Mouse (Mus musculus) neural tube, embryonic 13.5 days (tissue): Measurements from ENCODE around the gene Dlx2. TPM values are rescaled to one million over a fixed set of nuclear protein-coding genes. Genes with fewer than 3 reads are reported as not detected.

Source experiments
- ATAC-seq: fragments of 200-750 bp; cut with Nextera tagmentation; 2 replicates; pipeline ENCODE4 v1.8.0; 2017; ENCODE audit warnings: low read depth, mild to moderate bottlenecking, moderate TSS enrichment, moderate library complexity
- H3K27ac ChIP-seq: fragments of 300-500 bp; sonication (generic); replicated peaks from 2 replicates; pipeline ENCODE4 v1.5.1; 2015; ENCODE audit warnings: moderate library complexity, mild to moderate bottlenecking, inconsistent platforms
- H3K27me3 ChIP-seq: fragments of 300-500 bp; sonication (generic); 2 replicates; pipeline ENCODE4 v1.6.1; 2015; ENCODE audit warnings: mild to moderate bottlenecking, inconsistent platforms
- H3K36me3 ChIP-seq: fragments of 300-500 bp; sonication (generic); 2 replicates; pipeline ENCODE4 v1.6.1; 2015; ENCODE audit warnings: mild to moderate bottlenecking, inconsistent platforms
- H3K4me1 ChIP-seq: fragments of 300-500 bp; sonication (generic); replicated peaks from 2 replicates; pipeline ENCODE4 v1.6.1; 2015; ENCODE audit warnings: inconsistent platforms
- H3K4me2 ChIP-seq: fragments of 300-500 bp; sonication (generic); 2 replicates; pipeline ENCODE4 v1.6.1; 2015; ENCODE audit warnings: inconsistent platforms, mild to moderate bottlenecking, moderate library complexity
- H3K4me3 ChIP-seq: fragments of 300-500 bp; sonication (generic); 2 replicates; pipeline ENCODE4 v1.5.1; 2015; ENCODE audit warnings: mild to moderate bottlenecking, inconsistent platforms
- H3K9ac ChIP-seq: fragments of 300-500 bp; sonication (generic); 2 replicates; pipeline ENCODE4 v1.6.1; 2015; ENCODE audit warnings: moderate library complexity, mild to moderate bottlenecking, inconsistent platforms
- H3K9me3 ChIP-seq: fragments of 300-500 bp; sonication (generic); 2 replicates; pipeline ENCODE4 v1.6.1; 2016; ENCODE audit warnings: inconsistent platforms
- WGBS: fragments of 180-500 bp; shearing (Covaris S2); methylation state at CpG from one replicate; pipeline ENCODE4 v1.1.7; 2015; 5-methylcytosine and 5-hydroxymethylcytosine counted together
- polyA plus RNA-seq: library from polyadenylated mRNA; unstranded; fragments of >200 nt; fragmentation: Nextera tagmentation; extraction: Ambion mirVana; gene quantifications from 2 replicates; pipeline ENCODE4 v1.2.1, GENCODE M21; 2015

The Dlx2 gene
- polyA plus RNA-seq, 1 experiment from 2014 or later: 0.22 TPM

DNA sequence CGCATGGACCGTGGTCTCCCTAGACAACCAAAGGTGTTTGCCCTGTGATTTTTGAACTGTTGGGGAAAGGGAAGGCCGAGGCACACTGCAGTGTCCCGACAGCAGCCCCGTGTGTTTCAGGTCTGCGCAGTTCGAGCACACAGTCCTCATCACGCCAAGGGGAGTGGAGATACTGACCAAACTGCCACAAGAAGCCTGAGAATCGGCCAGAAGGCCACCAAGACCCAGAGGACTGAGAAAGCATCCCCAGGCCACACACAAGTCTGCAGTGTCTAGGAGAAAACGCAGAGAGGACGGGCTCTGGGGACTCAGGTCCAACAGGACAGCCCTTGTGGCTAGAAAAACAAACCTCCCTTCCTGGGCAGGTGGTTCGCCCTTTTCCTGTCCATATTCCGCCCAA is 21.8 kb downstream of the Dlx2 start:
- Histone ChIP-seq H3K4me1 (peaks cover 13% of the 10 kb centered on the region), H3K9ac (no peak overlapping the region), H3K36me3 (no peaks in the 10 kb centered on the region), H3K4me2 (no peak overlapping the region), H3K4me3 (no peak overlapping the region), H3K9me3 (no peaks in the 10 kb centered on the region), H3K27me3 (peaks cover 98% of the 10 kb centered on the region), H3K27ac (no peak overlapping the region)
- 27% methylated on average over 13 of the region's 13 CpGs for WGBS
- ATAC-seq: no peak

DNA sequence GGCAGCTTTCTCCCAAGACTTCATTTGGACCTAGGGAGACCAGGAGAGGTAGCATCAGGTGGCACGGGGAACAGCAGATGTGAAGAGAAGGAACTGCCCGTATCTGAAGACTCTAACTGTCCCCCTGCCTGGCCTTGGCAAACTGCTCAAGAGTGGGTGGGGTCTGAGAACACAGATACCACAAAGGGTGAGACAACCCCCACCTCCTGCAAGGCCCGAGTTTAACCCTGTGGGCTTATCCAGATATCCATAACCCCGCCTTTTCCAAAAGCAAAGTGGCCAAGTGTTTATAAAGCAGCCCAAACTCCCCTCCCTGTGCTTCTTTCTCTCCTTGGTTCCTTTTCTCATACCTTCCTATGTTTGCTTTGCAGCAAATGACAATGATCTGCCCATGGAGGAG is 23.1 kb downstream of the Dlx2 start:
- no peak overlapping the region for H3K4me3 ChIP-seq
- no peak overlapping the region for H3K4me2 ChIP-seq
- H3K9ac ChIP-seq: no peak overlapping the region
- H3K27me3 ChIP-seq: peaks cover 94% of the 10 kb centered on the region
- 61% methylated on average over 4 of the region's 4 CpGs for WGBS
- no peaks in the 10 kb centered on the region for H3K9me3 ChIP-seq
- H3K27ac ChIP-seq: no peak overlapping the region
- H3K4me1 ChIP-seq: peaks cover 1% of the 10 kb centered on the region
- no peak for ATAC-seq
- H3K36me3 ChIP-seq: no peaks in the 10 kb centered on the region

DNA sequence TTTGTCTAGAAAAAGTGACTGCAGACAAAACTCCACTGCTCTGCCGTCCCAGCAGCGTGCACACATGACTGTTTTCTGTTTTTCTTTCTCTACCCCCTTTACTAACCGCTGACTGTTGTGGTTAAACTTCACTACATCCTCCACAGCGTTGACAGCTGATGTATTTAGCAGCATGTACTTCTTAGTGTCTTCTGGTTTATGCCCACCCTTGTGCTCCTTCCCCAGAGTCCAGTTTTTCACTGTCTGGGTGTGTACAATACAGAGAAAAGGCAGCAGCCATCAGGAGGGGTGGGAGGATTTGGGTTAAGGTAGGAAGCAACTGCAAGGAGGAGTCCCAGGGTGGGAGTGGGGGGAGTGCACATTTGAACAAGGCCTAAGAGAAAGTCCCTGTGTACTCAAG is 23.7 kb downstream of the Dlx2 start:
- Histone ChIP-seq H3K36me3 (no peaks in the 10 kb centered on the region), H3K9me3 (no peaks in the 10 kb centered on the region), H3K4me1 (peaks cover 2% of the 10 kb centered on the region; the same call in 1 of the 2 replicates), H3K27me3 (peaks cover 94% of the 10 kb centered on the region), H3K4me3 (no peak overlapping the region), H3K27ac (no peak overlapping the region), H3K4me2 (no peak overlapping the region), H3K9ac (no peak overlapping the region)
- no peak for ATAC-seq
- 74% methylated on average over 4 of the region's 4 CpGs for WGBS

DNA sequence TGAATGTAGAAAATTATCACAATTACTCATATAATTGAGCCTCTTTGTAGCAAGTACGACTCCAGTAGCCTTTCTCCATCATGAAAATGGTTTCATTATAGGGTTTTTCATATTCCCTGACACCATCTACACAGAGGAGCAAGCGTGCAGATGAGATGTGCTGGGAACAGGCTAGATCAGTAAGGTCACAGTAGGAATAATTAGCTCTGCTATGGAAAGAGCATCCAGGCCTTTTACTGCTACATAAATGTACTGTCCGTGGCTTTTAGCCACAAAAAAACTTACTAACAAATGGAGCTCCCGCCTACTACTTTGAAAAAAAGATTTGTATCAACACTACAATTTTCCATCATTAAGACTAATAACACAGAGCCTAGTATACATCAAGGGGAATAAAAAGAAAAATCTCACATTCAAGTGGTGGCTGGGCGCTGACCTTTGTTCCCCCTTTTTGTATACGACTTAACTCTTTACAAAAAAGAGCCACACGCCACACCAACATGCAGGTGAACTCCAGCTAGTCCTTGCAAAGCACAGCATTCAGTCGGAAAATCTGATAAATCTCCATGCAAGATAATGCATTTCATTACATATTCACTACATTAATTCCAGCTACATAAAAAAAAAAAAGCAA is 29.0 kb downstream of the Dlx2 start:
- H3K4me2 ChIP-seq: no peak overlapping the region
- H3K4me1 ChIP-seq: peaks cover 14% of the 10 kb centered on the region
- H3K27ac ChIP-seq: no peak overlapping the region
- H3K9ac ChIP-seq: no peak overlapping the region
- whole genome bisulfite sequencing: 24% methylated on average over 8 of the region's 8 CpGs
- H3K9me3 ChIP-seq: no peaks in the 10 kb centered on the region
- no peak for ATAC-seq
- no peaks in the 10 kb centered on the region for H3K36me3 ChIP-seq
- peaks cover 69% of the 10 kb centered on the region for H3K27me3 ChIP-seq
- H3K4me3 ChIP-seq: no peak overlapping the region

DNA sequence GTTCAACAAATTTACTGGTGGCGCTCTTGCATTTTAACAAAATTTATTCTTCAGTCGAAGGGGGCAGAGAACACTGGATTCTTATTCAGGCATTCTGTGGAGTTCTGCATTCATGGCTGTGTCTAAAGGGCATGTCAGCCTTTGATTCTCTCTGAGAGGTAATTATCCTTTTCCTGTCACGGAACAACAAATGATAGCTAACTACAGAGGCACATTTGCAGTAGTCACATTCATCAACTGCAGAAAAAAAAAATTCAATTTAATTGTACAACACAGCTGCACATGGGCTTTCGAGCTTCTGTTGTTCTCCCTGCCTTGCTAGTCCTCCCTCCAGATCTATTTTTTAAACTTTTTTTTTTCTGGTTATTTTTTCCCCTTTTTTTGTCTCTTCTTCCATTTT is 29.6 kb downstream of the Dlx2 start:
- Histone ChIP-seq H3K9me3 (no peaks in the 10 kb centered on the region), H3K9ac (no peak overlapping the region), H3K27ac (no peak overlapping the region), H3K27me3 (peaks cover 63% of the 10 kb centered on the region), H3K4me3 (no peak overlapping the region), H3K4me1 (peaks cover 17% of the 10 kb centered on the region), H3K36me3 (no peaks in the 10 kb centered on the region), H3K4me2 (no peak overlapping the region)
- no peak for ATAC-seq
- whole genome bisulfite sequencing: 12% methylated on average over 4 of the region's 4 CpGs

DNA sequence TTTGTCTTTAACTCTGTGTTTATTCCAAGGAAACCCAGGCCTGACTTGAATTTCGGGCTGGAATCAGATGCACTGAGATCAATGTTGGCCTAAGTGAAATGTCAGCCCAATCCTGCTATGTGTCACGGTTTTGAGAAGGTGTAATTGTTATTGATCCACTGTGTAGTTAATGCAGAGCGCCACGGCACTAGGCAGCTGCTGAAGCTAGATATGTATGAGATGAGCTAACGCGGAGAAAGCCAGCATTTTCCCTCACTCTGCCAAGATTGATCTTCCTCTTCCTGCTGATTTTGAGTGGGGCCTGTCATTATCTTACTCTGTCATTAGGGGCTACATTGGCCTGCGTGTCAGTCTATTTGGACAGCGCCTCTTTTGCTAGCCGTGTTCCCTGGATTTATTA is 34.2 kb downstream of the Dlx2 start:
- no peak overlapping the region for H3K9ac ChIP-seq
- no peak overlapping the region for H3K27ac ChIP-seq
- H3K4me2 ChIP-seq: no peak overlapping the region
- no peak for ATAC-seq
- H3K9me3 ChIP-seq: no peaks in the 10 kb centered on the region
- H3K36me3 ChIP-seq: no peaks in the 10 kb centered on the region
- H3K27me3 ChIP-seq: peaks cover 27% of the 10 kb centered on the region
- no peak overlapping the region for H3K4me3 ChIP-seq
- WGBS: 66% methylated on average over 9 of the region's 9 CpGs
- peaks cover 10% of the 10 kb centered on the region for H3K4me1 ChIP-seq

DNA sequence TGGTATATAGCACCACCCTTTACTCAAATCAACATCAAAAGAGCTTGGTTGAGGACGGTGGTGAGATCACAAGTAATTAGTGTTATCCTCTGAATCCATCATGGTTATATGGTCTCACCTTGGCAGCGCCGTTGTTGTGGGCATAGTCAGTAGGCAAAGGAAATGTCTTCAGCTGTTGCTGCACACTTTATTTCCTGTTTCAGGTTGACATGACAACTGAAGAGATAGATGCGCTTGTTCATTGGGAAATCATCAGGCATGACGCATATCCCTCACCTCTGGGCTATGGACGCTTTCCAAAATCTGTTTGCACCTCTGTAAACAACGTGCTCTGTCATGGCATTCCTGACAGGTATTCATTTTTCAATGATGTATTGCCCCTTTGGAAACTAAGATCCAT is 35.3 kb downstream of the Dlx2 start:
- no peak for ATAC-seq
- WGBS: 73% methylated on average over 7 of the region's 7 CpGs
- H3K27me3 ChIP-seq: peaks cover 26% of the 10 kb centered on the region

DNA sequence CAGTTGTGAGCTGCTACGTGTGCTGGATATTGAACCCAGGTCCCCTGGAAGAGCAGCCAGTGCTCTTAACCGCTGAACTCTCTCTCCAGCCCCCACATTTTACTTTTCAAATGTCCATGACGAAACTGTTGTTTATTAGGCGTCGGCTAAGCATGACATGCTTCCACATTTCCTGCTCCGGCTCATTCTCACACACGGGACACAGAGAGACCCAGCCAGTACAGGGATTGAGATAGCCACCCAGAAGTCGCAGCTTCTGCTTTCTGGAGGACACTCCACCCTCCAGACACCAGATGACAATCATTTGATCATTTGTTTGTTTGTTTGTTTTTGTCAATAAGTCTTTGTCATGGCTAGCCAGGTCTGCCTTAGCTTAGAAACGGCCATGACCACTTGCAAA is 41.7 kb downstream of the Dlx2 start:
- Histone ChIP-seq H3K4me1 (0 out of 2 replicates have a peak, but pooled peaks cover 3% of the 10 kb centered on the region), H3K27ac (no peak overlapping the region), H3K4me3 (no peak overlapping the region), H3K27me3 (no peaks in the 10 kb centered on the region; the same call in 1 of the 2 replicates), H3K36me3 (no peaks in the 10 kb centered on the region), H3K9ac (no peak overlapping the region), H3K4me2 (no peak overlapping the region), H3K9me3 (no peaks in the 10 kb centered on the region)
- no peak for ATAC-seq
- WGBS: 76% methylated on average over 9 of the region's 9 CpGs

More for the DNA sequence above, 35.3 kb downstream of the Dlx2 start:
- H3K9me3 ChIP-seq: no peaks in the 10 kb centered on the region
- no peak overlapping the region for H3K9ac ChIP-seq
- H3K4me3 ChIP-seq: no peak overlapping the region
- H3K36me3 ChIP-seq: no peaks in the 10 kb centered on the region
- no peak overlapping the region for H3K27ac ChIP-seq
- H3K4me1 ChIP-seq: 0 out of 2 replicates have a peak, but pooled peaks cover 3% of the 10 kb centered on the region
- no peak overlapping the region for H3K4me2 ChIP-seq

DNA sequence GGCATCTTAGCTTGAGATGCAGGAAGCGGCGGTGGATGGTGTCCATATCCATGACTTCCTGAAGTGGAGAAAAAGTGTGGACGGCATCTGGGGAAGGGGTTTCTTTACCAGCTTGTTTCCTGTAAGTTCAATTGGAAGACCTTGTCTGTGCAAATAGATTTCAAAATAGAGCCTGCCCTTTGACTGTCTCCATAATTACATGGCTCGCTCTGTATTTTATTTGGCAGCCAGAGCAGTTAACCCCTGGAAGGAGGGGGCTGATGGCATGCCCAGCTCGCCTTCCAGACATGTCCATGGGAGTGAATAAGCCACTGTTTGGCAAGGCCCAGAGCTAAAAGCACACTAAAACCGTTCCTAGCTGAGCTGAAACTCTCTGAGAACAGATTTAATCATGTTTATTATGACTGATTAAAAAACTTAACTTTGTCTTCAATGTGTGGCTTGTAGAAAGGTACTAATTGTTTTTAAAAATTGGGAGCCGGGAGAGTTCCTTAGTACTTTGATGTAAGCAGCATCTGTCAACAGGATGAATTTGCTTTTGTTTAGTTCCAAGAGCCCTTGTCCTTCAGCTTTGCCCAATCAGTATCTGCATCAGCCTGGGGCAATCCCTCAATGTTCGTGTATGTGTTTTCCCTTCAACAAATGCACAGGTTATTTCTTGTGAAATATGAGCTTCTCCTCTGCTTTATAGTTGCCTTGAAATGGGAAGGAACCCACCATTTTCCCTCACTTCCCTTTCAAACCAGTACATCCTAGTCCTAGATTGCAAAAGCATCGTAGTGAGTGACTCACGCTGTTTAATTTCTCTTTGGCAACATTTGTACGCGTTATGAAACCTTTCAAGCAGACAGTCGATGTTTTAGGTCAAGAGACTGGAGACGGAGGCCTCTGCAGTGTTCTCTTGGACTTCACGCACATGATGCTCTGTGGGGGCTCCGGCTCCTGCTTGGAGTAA is 47.0 kb downstream of the Dlx2 start:
- no peak overlapping the region for H3K4me3 ChIP-seq
- no peak overlapping the region for H3K27ac ChIP-seq
- no peak overlapping the region for H3K4me2 ChIP-seq
- 66% methylated on average over 16 of the region's 16 CpGs for WGBS
- no peaks in the 10 kb centered on the region for H3K9me3 ChIP-seq
- peaks cover 11% of the 10 kb centered on the region; the same call in 1 of the 2 replicates for H3K4me1 ChIP-seq
- ATAC-seq: no peak
- H3K27me3 ChIP-seq: no peaks in the 10 kb centered on the region; the same call in 1 of the 2 replicates
- no peak overlapping the region for H3K9ac ChIP-seq
- H3K36me3 ChIP-seq: no peaks in the 10 kb centered on the region

DNA sequence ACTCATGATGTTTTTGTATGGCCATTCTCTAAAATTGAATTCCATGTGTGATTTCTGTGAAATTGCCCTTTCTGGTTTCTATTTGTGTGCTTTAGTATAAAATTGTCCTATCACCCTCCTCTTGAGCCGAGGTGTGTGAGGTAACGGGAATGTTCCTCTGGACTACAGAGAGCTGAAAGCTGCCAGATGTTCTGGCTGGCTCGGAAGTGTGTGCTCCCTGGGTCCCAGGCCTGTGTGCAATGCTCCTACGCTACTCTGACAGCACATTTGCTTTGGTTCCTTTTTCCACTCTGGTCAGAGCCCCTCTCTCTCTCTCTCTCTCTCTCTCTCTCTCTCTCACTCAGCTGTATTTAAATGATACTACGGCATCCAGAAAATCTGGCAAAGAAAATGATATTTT is 49.4 kb downstream of the Dlx2 start:
- Histone ChIP-seq H3K9ac (no peak overlapping the region), H3K27me3 (no peaks in the 10 kb centered on the region; the same call in 1 of the 2 replicates), H3K27ac (no peak overlapping the region), H3K9me3 (no peaks in the 10 kb centered on the region), H3K4me1 (peaks cover 11% of the 10 kb centered on the region; the same call in 1 of the 2 replicates), H3K4me2 (no peak overlapping the region), H3K36me3 (no peaks in the 10 kb centered on the region), H3K4me3 (no peak overlapping the region)
- no peak for ATAC-seq
- WGBS: 54% methylated on average over 5 of the region's 5 CpGs

DNA sequence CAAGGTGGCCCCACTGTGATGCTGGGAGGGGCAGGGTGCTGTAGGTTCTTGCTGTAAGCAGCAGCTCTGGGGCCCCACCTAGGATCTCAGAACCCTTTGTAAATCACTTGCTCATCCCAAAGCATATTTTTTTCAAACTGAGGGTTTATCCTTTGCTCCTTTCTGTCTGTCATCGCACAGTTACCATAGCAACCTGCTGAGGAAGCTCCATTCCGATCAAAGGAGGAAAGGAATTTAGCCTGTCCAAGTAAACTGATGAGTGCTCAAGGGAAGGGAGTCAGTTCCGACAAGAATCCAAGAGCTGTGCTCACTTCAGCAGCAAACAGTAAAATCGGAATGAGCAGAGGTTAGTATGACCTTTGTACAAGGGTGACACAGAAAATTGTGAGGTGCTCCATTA is 51.6 kb downstream of the Dlx2 start:
- Histone ChIP-seq H3K9ac (no peak overlapping the region), H3K4me1 (peaks cover 9% of the 10 kb centered on the region; the same call in 1 of the 2 replicates), H3K4me2 (no peak overlapping the region), H3K36me3 (no peaks in the 10 kb centered on the region), H3K27ac (no peak overlapping the region), H3K9me3 (no peaks in the 10 kb centered on the region), H3K4me3 (no peak overlapping the region), H3K27me3 (no peaks in the 10 kb centered on the region; the same call in 1 of the 2 replicates)
- WGBS: 19% methylated on average over 4 of the region's 4 CpGs
- no peak for ATAC-seq

DNA sequence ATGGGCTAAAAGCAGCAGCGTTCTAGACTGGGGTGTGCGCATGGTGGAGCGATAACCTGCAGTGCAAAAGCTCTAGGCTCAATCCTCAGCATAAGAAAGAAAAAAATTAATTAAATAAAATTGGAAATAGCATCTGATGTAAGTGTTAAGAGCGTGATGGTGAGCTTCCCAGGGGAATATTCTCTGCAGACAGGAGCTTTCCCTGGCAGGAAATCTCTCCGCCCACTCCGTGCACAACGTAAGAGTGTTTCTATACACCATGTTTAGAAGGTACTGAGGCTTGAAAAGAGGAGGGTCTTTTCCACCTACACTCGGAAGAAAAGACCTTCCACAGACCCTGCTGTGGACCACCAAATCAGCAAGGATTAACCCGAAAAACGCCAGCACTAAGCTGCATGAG is 52.1 kb downstream of the Dlx2 start:
- ATAC-seq: no peak
- 62% methylated on average over 10 of the region's 10 CpGs for WGBS
- no peak overlapping the region for H3K27ac ChIP-seq

More for the DNA sequence above, 52.1 kb downstream of the Dlx2 start:
- no peak overlapping the region for H3K4me2 ChIP-seq
- H3K27me3 ChIP-seq: no peaks in the 10 kb centered on the region
- H3K9ac ChIP-seq: no peak overlapping the region
- H3K36me3 ChIP-seq: no peaks in the 10 kb centered on the region
- no peak overlapping the region for H3K4me3 ChIP-seq
- H3K4me1 ChIP-seq: peaks cover 4% of the 10 kb centered on the region; the same call in 1 of the 2 replicates
- no peaks in the 10 kb centered on the region for H3K9me3 ChIP-seq
